Mouse (Mus musculus) hindbrain, postnatal 0 days (tissue): ENCODE measurements around the gene Mnt. TPM values are rescaled to one million over a fixed set of nuclear protein-coding genes. Genes with fewer than 3 reads are reported as not detected.
A peak's percentile ranks its signal among the peaks of the same experiment; 100 is the strongest.

Experiments
- ATAC-seq: fragments of 200-750 bp; cut with Nextera tagmentation; 2 replicates; pipeline ENCODE4 v1.8.0; 2017; ENCODE audit warnings: mild to moderate bottlenecking, moderate TSS enrichment, moderate library complexity
- DNase-seq: peaks from one replicate; pipeline ENCODE4 v3.0.0-alpha.2; 2015; ENCODE audit warnings: low spot score
- H3K27ac ChIP-seq: fragments of 300-500 bp; sonication (generic); 2 replicates; pipeline ENCODE4 v1.5.1; 2014; ENCODE audit warnings: mild to moderate bottlenecking
- H3K27me3 ChIP-seq: fragments of 300-500 bp; sonication (generic); 2 replicates; pipeline ENCODE4 v1.6.1; 2014; ENCODE audit warnings: low read length, mixed read lengths; ENCODE audit not compliant: insufficient read depth
- H3K36me3 ChIP-seq: fragments of 300-500 bp; sonication (generic); 2 replicates; pipeline ENCODE4 v1.6.1; 2014; ENCODE audit warnings: low read length, mixed read lengths; ENCODE audit not compliant: insufficient read depth
- H3K4me1 ChIP-seq: fragments of 300-500 bp; sonication (generic); 2 replicates; pipeline ENCODE4 v1.6.1; 2014; ENCODE audit warnings: antibody characterized with exemption, low read length, mixed read lengths; ENCODE audit not compliant: insufficient read depth
- H3K4me2 ChIP-seq: fragments of 300-500 bp; sonication (generic); 2 replicates; pipeline ENCODE4 v1.6.1; 2014; ENCODE audit warnings: low read depth, mild to moderate bottlenecking, low read length, moderate library complexity, mixed read lengths
- H3K4me3 ChIP-seq: fragments of 300-500 bp; sonication (generic); 2 replicates; pipeline ENCODE4 v1.5.1; 2014; ENCODE audit warnings: low read length
- H3K9ac ChIP-seq: fragments of 300-500 bp; sonication (generic); replicated peaks from 2 replicates; pipeline ENCODE4 v1.6.1; 2014; ENCODE audit warnings: mild to moderate bottlenecking, low read length, moderate library complexity, mixed read lengths
- H3K9me3 ChIP-seq: fragments of 300-500 bp; sonication (generic); 2 replicates; pipeline ENCODE4 v1.6.1; 2016; ENCODE audit warnings: low read length, mixed read lengths
- CTCF ChIP-seq: IDR thresholded peaks from 2 replicates; pipeline ENCODE4 v1.5.1; 2016; ENCODE audit warnings: antibody characterized with exemption, control low read depth, low read depth
- WGBS: fragments of 180-500 bp; shearing (Covaris S2); extraction: QIAGEN DNeasy Blood & Tissue Kit; methylation state at CpG from one replicate; pipeline ENCODE4 v1.1.7; 2014; 5-methylcytosine and 5-hydroxymethylcytosine counted together
- polyA plus RNA-seq: library from polyadenylated mRNA; unstranded; fragments of >200 nt; fragmentation: Nextera tagmentation; extraction: Ambion mirVana; gene quantifications from 2 replicates; pipeline ENCODE4 v1.2.1, GENCODE M21; 2015
- total RNA-seq: library from RNA; depleted of rRNA; stranded (reverse); fragments of >200 nt; gene quantifications from 2 replicates; pipeline ENCODE4 v1.2.3, GENCODE M21; 2014

The Mnt gene
- total and polyA plus RNA-seq, 2 experiments from 2014 or later = 8.4 to 18.5 TPM

- no peak for TF ChIP-seq CTCF
- Histone ChIP-seq H3K27ac (peak overlapping the region; percentile 46; the same call in 1 of the 2 replicates), H3K36me3 (peaks cover 7% of the 10 kb centered on the region; the same call in 1 of the 2 replicates), H3K4me1 (0 out of 2 replicates have a peak, but pooled peaks cover 9% of the 10 kb centered on the region), H3K4me3 (no peak overlapping the region), H3K9ac (no peak overlapping the region), H3K4me2 (no peak overlapping the region), H3K9me3 (no peaks in the 10 kb centered on the region), H3K27me3 (no peaks in the 10 kb centered on the region)
- DNase-seq = no peak
- 66% methylated on average over 5 of the region's 5 CpGs for WGBS
- ATAC-seq = no peak
Observed at GRCm38 (mm10) chr11:74843761-74844160, 13.0 kb downstream of the Mnt start.

GRCm38 (mm10) chr11:74845784-74846183 lies 15.1 kb downstream of the Mnt start:
- Histone ChIP-seq H3K9ac (no peak overlapping the region), H3K4me1 (0 out of 2 replicates have a peak, but pooled peaks cover 9% of the 10 kb centered on the region), H3K27ac (no peak overlapping the region), H3K36me3 (peaks cover 7% of the 10 kb centered on the region; the same call in 1 of the 2 replicates), H3K27me3 (no peaks in the 10 kb centered on the region), H3K4me2 (no peak overlapping the region), H3K4me3 (no peak overlapping the region), H3K9me3 (no peaks in the 10 kb centered on the region)
- WGBS = 75% methylated on average over 3 of the region's 3 CpGs
- peak; percentile 61 for TF ChIP-seq CTCF
- ATAC-seq (no peak), DNase-seq (peak; percentile 32)

DNA sequence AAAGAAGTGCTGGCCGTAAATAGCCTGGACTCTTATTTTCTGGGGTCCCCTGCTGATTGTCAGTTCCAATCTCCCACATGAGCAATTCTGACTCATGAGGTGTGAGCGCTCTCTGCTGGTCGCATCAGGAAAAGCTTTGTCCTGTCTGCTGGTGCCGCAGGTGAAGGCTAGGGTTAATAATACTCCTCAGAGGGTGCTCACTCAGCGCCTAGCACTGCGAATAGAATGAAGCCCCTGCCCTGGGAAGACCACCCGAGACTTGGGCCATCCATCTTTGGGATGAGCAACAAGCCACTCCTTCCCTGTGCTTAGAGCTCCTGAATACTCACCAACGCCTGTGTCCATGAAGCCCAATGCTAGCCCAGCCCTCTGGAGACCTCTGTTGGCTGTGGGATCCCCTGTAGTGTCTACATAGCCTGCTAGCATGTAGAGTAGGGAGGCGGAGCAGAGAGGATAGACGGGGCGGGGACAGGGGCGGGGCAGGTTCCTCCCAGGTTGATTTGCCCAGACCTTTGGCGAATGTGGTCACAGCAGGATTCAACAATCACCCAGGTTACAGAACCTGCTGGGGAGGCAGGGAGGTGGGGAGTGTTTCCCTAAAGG lies 17.3 kb downstream of the Mnt start:
- Histone ChIP-seq H3K4me3 (no peak overlapping the region), H3K4me1 (0 out of 2 replicates have a peak, but pooled peaks cover 3% of the 10 kb centered on the region), H3K9me3 (no peaks in the 10 kb centered on the region), H3K36me3 (peaks cover 3% of the 10 kb centered on the region; the same call in 1 of the 2 replicates), H3K9ac (0 out of 2 replicates have a peak overlapping the region, but pooled peaks have one; percentile 13), H3K27me3 (no peaks in the 10 kb centered on the region), H3K4me2 (0 out of 2 replicates have a peak overlapping the region, but pooled peaks have one; percentile 7), H3K27ac (peak overlapping the region; percentile 32; the same call in 1 of the 2 replicates)
- DNase-seq (peak; percentile 87), ATAC-seq (peak; percentile 64)
- WGBS = 6% methylated on average over 13 of the region's 13 CpGs
- TF ChIP-seq CTCF = peak; percentile 87

DNA sequence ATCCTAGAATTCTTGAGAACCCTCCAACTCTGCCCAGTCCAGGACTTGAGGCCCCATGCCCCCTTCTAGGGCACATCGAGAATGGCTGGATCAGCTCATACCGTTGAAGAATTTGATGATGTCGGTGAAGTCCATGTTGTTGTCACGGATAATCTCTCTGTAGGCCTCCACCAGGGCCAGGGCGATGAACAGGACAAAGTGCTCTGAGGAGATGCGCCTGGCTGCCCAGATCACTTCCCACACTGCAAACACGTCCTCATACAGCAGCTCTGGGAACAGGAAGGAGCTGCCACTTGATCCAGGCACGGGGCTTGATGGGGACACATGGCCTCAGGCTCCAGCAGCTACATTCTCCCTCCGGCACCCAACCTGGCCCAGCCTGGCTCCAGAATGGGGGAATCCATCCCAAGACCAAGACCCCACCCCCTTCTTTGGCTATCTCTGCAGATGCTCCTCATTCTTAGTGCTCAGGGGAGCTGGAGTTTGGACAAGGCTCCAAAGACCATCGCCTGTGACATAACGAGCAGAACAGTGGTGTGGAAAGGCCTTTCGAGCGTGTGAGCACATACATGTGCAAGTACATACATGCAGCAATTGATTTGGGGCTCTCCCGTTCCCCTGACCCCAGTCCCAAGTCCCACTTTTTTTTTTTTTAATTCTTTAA lies 20.4 kb downstream of the Mnt start:
- no peak overlapping the region for H3K27ac ChIP-seq
- H3K4me1 ChIP-seq = no peaks in the 10 kb centered on the region
- H3K4me2 ChIP-seq = no peak overlapping the region
- no peak overlapping the region for H3K9ac ChIP-seq
- TF ChIP-seq CTCF = no peak
- no peaks in the 10 kb centered on the region for H3K27me3 ChIP-seq
- H3K4me3 ChIP-seq = no peak overlapping the region
- 80% methylated on average over 14 of the region's 14 CpGs for WGBS
- DNase-seq (no peak), ATAC-seq (no peak)
- no peaks in the 10 kb centered on the region; the same call in 1 of the 2 replicates for H3K36me3 ChIP-seq
- no peaks in the 10 kb centered on the region for H3K9me3 ChIP-seq

DNA sequence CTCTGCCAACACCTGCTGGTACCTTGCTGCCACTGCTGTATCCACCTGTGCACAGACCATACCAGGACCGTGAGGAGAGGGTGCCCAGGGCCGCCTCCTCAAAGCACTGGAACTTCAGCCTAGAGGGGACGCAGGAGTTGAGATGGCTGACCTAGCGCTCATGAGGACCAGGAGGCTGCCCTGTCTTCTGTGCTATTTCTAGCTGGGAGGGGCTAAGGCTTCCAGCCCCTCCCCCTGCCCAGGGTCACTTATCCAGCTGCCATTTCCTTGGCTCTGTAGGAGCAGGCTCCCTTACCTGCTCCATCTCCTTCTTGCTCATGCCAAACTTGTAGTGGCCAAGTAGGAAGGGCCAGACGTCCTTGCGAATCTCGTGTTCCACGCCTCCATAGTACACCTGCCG lies 27.0 kb downstream of the Mnt start:
- Histone ChIP-seq H3K9me3 (no peaks in the 10 kb centered on the region), H3K36me3 (peaks cover 25% of the 10 kb centered on the region; the same call in 1 of the 2 replicates), H3K27me3 (no peaks in the 10 kb centered on the region), H3K4me1 (no peaks in the 10 kb centered on the region), H3K4me2 (no peak overlapping the region), H3K9ac (no peak overlapping the region), H3K27ac (no peak overlapping the region), H3K4me3 (no peak overlapping the region)
- 91% methylated on average over 9 of the region's 9 CpGs for WGBS
- TF ChIP-seq CTCF = no peak
- ATAC-seq (no peak), DNase-seq (no peak)

DNA sequence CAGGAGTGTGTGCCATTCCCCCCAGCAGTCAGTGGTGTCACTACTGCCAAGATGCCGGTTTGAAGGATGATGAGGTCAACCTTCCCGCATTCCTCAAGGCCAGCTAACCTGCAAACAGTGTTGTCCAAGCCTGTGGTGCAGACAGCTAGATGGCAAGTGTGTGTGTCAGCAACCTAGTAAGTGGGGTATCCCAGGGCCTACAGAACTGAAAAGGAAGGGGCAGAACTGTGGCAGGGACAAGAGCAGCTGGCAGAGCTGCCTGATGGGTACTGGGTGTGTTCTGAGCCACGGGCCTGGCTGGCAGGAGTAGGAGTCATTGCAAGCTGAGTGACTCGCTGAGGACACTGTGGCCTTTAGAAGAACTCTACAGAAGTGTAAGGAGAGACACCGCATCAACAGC lies 31.4 kb downstream of the Mnt start:
- H3K27ac ChIP-seq = no peak overlapping the region
- no peaks in the 10 kb centered on the region for H3K9me3 ChIP-seq
- DNase-seq = no peak
- 83% methylated on average over 5 of the region's 5 CpGs for WGBS
- H3K4me3 ChIP-seq = no peak overlapping the region
- no peak for TF ChIP-seq CTCF
- no peaks in the 10 kb centered on the region for H3K27me3 ChIP-seq
- peaks cover 39% of the 10 kb centered on the region; the same call in 1 of the 2 replicates for H3K36me3 ChIP-seq
- no peak overlapping the region for H3K9ac ChIP-seq
- peaks cover 4% of the 10 kb centered on the region for H3K4me1 ChIP-seq
- no peak overlapping the region for H3K4me2 ChIP-seq
- ATAC-seq = no peak
